Mouse (Mus musculus): ENCODE results near the gene Pgpep1.

GRCm38 (mm10) chr8:70628986-70629490, 31.1 kb downstream of the Pgpep1 start:
- TF ChIP-seq CTCF (IDR thresholded peaks at IDR 0.05; ENCODE audit: low read depth) (no peak), EP300 (IDR thresholded peaks at IDR 0.05; ENCODE audit: low read depth) (no peak)
